ENCODE assay signal across 30 mouse cellular contexts in the genomic region with DNA sequence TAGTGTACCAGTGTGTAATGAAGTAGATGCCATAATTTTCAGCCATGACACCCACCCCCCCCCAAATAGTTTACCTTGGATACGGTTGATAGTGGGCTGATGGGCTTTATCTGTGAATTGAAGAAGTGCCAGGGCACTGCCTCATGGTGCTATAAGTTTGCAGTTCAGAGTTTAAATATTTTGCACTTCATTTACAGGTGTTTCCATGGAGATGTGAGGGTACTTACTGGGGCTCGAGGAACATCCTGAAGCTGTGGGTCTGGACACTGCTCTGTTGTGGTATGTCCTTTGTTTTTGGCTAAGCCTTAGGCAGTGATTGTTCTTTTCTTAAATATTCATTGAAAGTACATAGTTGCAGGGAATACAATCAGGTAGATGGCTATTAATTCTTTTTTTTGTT. TPM values are rescaled to one million over a fixed set of nuclear protein-coding genes. Genes with fewer than 3 reads are reported as not detected.
A peak's percentile ranks its signal among the peaks of the same experiment; 100 is the strongest.
DNase-seq lines count a peak whose midpoint lies in the region; ATAC-seq and TF ChIP-seq lines count a peak whose summit lies in the region.
"Had no signal": no experiment of that assay in that cellular context is flagged by ENCODE, and none has a peak within 500 bp of the region (broad histone marks: within the 10 kb centered on the region; RNA-seq: fewer than 3 reads in every experiment).

No protein-coding gene starts in this region.

- no peak for DNase-seq in liver, postnatal 0 days
- no peak for DNase-seq in liver
- no peak for DNase-seq in thymus, adult 2 months
- DNase-seq in thymus, postnatal 0 days (ENCODE audit: low spot score) = no peak
- DNase-seq in CD4-positive, CD25-positive, alpha-beta regulatory T cell, adult 2 months (ENCODE audit: low read depth, low spot score) = peak; percentile 35
- peak; percentile 52 for DNase-seq in induced T-regulatory cell, adult 2 months (ENCODE audit: low read depth)
- no peak for DNase-seq in right cerebral cortex, postnatal 10 days (ENCODE audit: low spot score in 2 of 2)
- no peak for DNase-seq in lung, adult 18-20 months
- DNase-seq: adrenal gland, postnatal 10 days; adrenal gland, postnatal 36 days; cerebellum, adult 11 months; cerebellum, adult 8-10 months; cerebellum, postnatal 10 days; cerebellum, postnatal 36 days; embryo, embryonic 11 days; gastrocnemius, postnatal 10 days; gastrocnemius, postnatal 36 days; heart, adult 2 months had no signal

- H3K9ac ChIP-seq in liver, postnatal 0 days (replicated peaks) = no peak overlapping the region
- H3K9ac ChIP-seq: embryonic facial prominence, embryonic 13.5 days; forebrain, embryonic 13.5 days; hindbrain, embryonic 12.5 days; hindbrain, embryonic 15.5 days had no signal

- no peak for TF ChIP-seq POLR2A in thymus, adult 2 months (IDR thresholded peaks at IDR 0.05; ENCODE audit: control insufficient read depth, extremely low read depth, insufficient read depth, low read length, poor library complexity)

- ATAC-seq in liver, postnatal 0 days = no peak
- ATAC-seq: forebrain, embryonic 13.5 days; forebrain, embryonic 16.5 days; Patski had no signal

- peak overlapping the region; percentile 6; the same call in 1 of the 2 replicates for H3K4me3 ChIP-seq in liver, postnatal 0 days (ENCODE audit: low read depth, low read length)
- H3K4me3 ChIP-seq in thymus, adult 2 months (ENCODE audit: control insufficient read depth, insufficient read depth, low read length) = no peak overlapping the region
- H3K4me3 ChIP-seq: embryonic facial prominence, embryonic 10.5 days; embryonic facial prominence, embryonic 13.5 days; erythroblast, embryonic 14.5 days; forebrain, embryonic 13.5 days; heart, adult 2 months; heart, embryonic 10.5 days; hindbrain, embryonic 12.5 days; hindbrain, embryonic 15.5 days had no signal

- no peak for TF ChIP-seq EP300 in liver, postnatal 0 days (IDR thresholded peaks at IDR 0.05; ENCODE audit: low read depth)

- peak overlapping the region; percentile 11 for H3K4me2 ChIP-seq in liver, postnatal 0 days (ENCODE audit: low read depth, low read length)
- H3K4me2 ChIP-seq: embryonic facial prominence, embryonic 13.5 days; forebrain, embryonic 13.5 days; hindbrain, embryonic 12.5 days; hindbrain, embryonic 15.5 days had no signal

- no peak for TF ChIP-seq CTCF in liver, postnatal 0 days (IDR thresholded peaks at IDR 0.05; ENCODE audit: low read depth)
- TF ChIP-seq CTCF in thymus, adult 2 months (IDR thresholded peaks at IDR 0.05; ENCODE audit: borderline replicate concordance, control insufficient read depth, extremely low read depth, insufficient read depth, low read length, poor library complexity) = no peak

- WGBS in liver, postnatal 0 days (ENCODE audit: insufficient replicate concordance) = 29% methylated on average over 2 of the region's 2 CpGs
- 8% methylated on average over 2 of the region's 2 CpGs for WGBS in thymus, adult 2 months

- H3K27ac ChIP-seq in liver, postnatal 0 days (ENCODE audit: low read depth) = 0 out of 2 replicates have a peak overlapping the region, but pooled peaks have one; percentile 20
- peak overlapping the region; percentile 56; the same call in 1 of the 2 replicates for H3K27ac ChIP-seq in thymus, adult 2 months (ENCODE audit: control insufficient read depth, insufficient read depth, low read length)
- H3K27ac ChIP-seq: embryonic facial prominence, embryonic 10.5 days; embryonic facial prominence, embryonic 13.5 days; forebrain, embryonic 13.5 days; heart, adult 2 months; heart, embryonic 10.5 days; hindbrain, embryonic 12.5 days; hindbrain, embryonic 15.5 days had no signal

- H3K36me3 ChIP-seq in liver, postnatal 0 days (replicated peaks; ENCODE audit: insufficient read depth, low read length) = no peaks in the 10 kb centered on the region
- H3K36me3 ChIP-seq in thymus, adult 2 months (ENCODE audit: control insufficient read depth, insufficient read depth, low read length) = peaks cover 21% of the 10 kb centered on the region
- H3K36me3 ChIP-seq: embryonic facial prominence, embryonic 10.5 days; embryonic facial prominence, embryonic 13.5 days; G1E; heart, embryonic 10.5 days; hindbrain, embryonic 12.5 days; hindbrain, embryonic 15.5 days had no signal

- no peaks in the 10 kb centered on the region for H3K27me3 ChIP-seq in liver, postnatal 0 days (ENCODE audit: insufficient read depth, low read length)
- no peaks in the 10 kb centered on the region for H3K27me3 ChIP-seq in thymus, adult 2 months (ENCODE audit: control insufficient read depth, insufficient read depth, low read length)
- H3K27me3 ChIP-seq: embryonic facial prominence, embryonic 13.5 days; forebrain, embryonic 13.5 days; hindbrain, embryonic 12.5 days; hindbrain, embryonic 15.5 days had no signal

- H3K4me1 ChIP-seq in liver, postnatal 0 days (ENCODE audit: insufficient read depth) = 0 out of 2 replicates have a peak, but pooled peaks cover 2% of the 10 kb centered on the region
- H3K4me1 ChIP-seq in thymus, adult 2 months (replicated peaks; ENCODE audit: control insufficient read depth, insufficient read depth, low read length) = peaks cover 9% of the 10 kb centered on the region
- H3K4me1 ChIP-seq: embryonic facial prominence, embryonic 10.5 days; embryonic facial prominence, embryonic 13.5 days; forebrain, embryonic 13.5 days; heart, embryonic 10.5 days; hindbrain, embryonic 12.5 days; hindbrain, embryonic 15.5 days had no signal

- H3K9me3 ChIP-seq in liver, postnatal 0 days (ENCODE audit: low read length) = no peaks in the 10 kb centered on the region
- H3K9me3 ChIP-seq: embryonic facial prominence, embryonic 10.5 days; embryonic facial prominence, embryonic 13.5 days; forebrain, embryonic 13.5 days; G1E; heart, embryonic 10.5 days; hindbrain, embryonic 12.5 days; hindbrain, embryonic 15.5 days had no signal

RNA-seq across cellular contexts. Expression of gene Sell, which starts 1.1 kb away (rescaled TPM):
- 10.2 and 10.8 TPM in 2 replicates for polyA plus RNA-seq in liver, postnatal 0 days (2015; fragmentation: Nextera tagmentation; extraction: Ambion mirVana)
- polyA plus RNA-seq in thymus, adult 2 months (2012; rRNA removed) = 66.6 and 68.0 TPM in 2 replicates
- 103 and 124 TPM in 2 replicates for polyA plus RNA-seq in thymus, postnatal 0 days (2015; fragmentation: Nextera tagmentation; extraction: Ambion mirVana)
- polyA plus RNA-seq: embryonic facial prominence, embryonic 10.5 days; erythroblast, embryonic 14.5 days; forebrain, embryonic 13.5 days; G1E; heart, embryonic 10.5 days; heart, embryonic 14.5 days; Patski had no signal

RNA-seq across cellular contexts. Expression of gene Sele, which starts 14.8 kb away (rescaled TPM):
- polyA plus RNA-seq in liver, postnatal 0 days (2015; fragmentation: Nextera tagmentation; extraction: Ambion mirVana) = 0.06 and 0.11 TPM in 2 replicates
- polyA plus RNA-seq in thymus, adult 2 months (2012; rRNA removed) = 0.13 and 0.18 TPM in 2 replicates
- polyA plus RNA-seq in thymus, postnatal 0 days (2015; fragmentation: Nextera tagmentation; extraction: Ambion mirVana) = 0.23 and 0.48 TPM in 2 replicates
- polyA plus RNA-seq: cortical plate, adult 2 months; embryonic facial prominence, embryonic 10.5 days; embryonic facial prominence, embryonic 13.5 days; erythroblast, embryonic 14.5 days; forebrain, embryonic 13.5 days; forebrain, embryonic 16.5 days; G1E; heart, embryonic 10.5 days; hindbrain, embryonic 12.5 days; hindbrain, embryonic 15.5 days; Patski had no signal

RNA-seq across cellular contexts. Expression of gene Selp, which starts 52.2 kb away (rescaled TPM):
- 1.7 and 2.1 TPM in 2 replicates for polyA plus RNA-seq in liver, postnatal 0 days (2015; fragmentation: Nextera tagmentation; extraction: Ambion mirVana)
- polyA plus RNA-seq in thymus, adult 2 months (2012; rRNA removed) = 1.3 and 2.8 TPM in 2 replicates
- polyA plus RNA-seq in thymus, postnatal 0 days (2015; fragmentation: Nextera tagmentation; extraction: Ambion mirVana) = 0.96 and 1.1 TPM in 2 replicates
- polyA plus RNA-seq: embryonic facial prominence, embryonic 10.5 days; embryonic facial prominence, embryonic 13.5 days; forebrain, embryonic 13.5 days; forebrain, embryonic 16.5 days; G1E; hindbrain, embryonic 12.5 days; hindbrain, embryonic 15.5 days had no signal

Comparison
In these comparisons a context has a peak if more than half of its experiments do, and no peak if none do; other contexts are left out.
1. DNase-seq: peak in CD4-positive, CD25-positive, alpha-beta regulatory T cell, adult 2 months (single experiment) and induced T-regulatory cell, adult 2 months (single experiment); none in liver, postnatal 0 days (single experiment), liver (single experiment), thymus, adult 2 months (single experiment), thymus, postnatal 0 days (single experiment), right cerebral cortex, postnatal 10 days (0 of 2) and lung, adult 18-20 months (0 of 2).